Mouse (Mus musculus): ENCODE measurements around the gene Best3. TPM values are rescaled to one million over a fixed set of nuclear protein-coding genes. Genes with fewer than 3 reads are reported as not detected.
A peak's percentile ranks its signal among the peaks of the same experiment; 100 is the strongest.

Best3 gene
- polyA plus RNA-seq, 2 experiments, result not detected

DNA sequence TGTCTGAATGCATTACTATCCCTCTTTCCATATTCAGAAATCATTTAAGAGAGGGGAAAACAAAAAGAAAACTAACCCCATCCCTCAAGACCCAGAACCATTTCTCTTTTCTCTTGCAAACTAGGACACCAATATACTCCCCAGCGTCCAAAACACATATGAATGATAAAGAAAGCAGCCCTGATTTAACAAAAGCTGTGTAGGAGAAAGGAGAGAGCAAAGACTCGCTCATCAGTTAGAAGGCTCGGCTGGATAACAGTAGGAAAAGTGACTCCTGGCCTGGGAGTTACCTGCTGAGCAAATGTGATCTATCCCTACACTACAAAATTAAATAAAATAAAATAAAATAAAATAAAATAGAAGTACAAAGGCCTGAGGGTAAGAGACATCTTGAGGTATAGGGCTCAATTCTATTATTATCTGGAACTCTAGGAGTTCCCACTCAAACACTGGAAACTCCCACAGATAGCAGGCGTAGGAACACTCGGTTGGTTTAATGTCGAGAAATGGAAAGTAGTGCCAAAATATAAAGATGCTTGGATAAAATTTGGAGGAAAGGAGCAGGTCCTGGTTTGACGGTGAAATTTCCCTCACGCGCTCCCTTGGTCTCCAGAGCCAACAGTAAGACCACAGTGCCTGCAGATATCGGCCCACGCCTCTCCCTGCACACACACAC is 29.5 kb upstream of the Best3 start:
- no peaks in the 10 kb centered on the region for H3K36me3 ChIP-seq (replicated peaks; ENCODE audit: control insufficient read depth, insufficient read depth, low read depth)
- TF ChIP-seq CTCF (IDR thresholded peaks at IDR 0.05; ENCODE audit: low read depth) (no peak), EP300 (IDR thresholded peaks at IDR 0.05; ENCODE audit: low read depth) (no peak)
- H3K9ac ChIP-seq (replicated peaks), result no peak overlapping the region
- no peaks in the 10 kb centered on the region for H3K4me1 ChIP-seq (replicated peaks; ENCODE audit: control insufficient read depth in 2 of 2, insufficient read depth in 2 of 2, low read length in 1 of 2)
- no peaks in the 10 kb centered on the region for H3K27me3 ChIP-seq (ENCODE audit: control insufficient read depth, insufficient read depth, low read length)
- H3K27ac ChIP-seq, result no peak overlapping the region
- H3K9me3 ChIP-seq (ENCODE audit: control insufficient read depth, low read length), result no peaks in the 10 kb centered on the region
- ATAC-seq (ENCODE audit: insufficient read depth), result no peak
- no peak overlapping the region for H3K4me3 ChIP-seq (ENCODE audit: insufficient read depth in 1 of 2, low read depth in 2 of 2, low read length in 2 of 2)
- WGBS (ENCODE audit: insufficient replicate concordance), result 82% methylated on average over 11 of the region's 11 CpGs
- DNase-seq (ENCODE audit: low read depth in 3 of 3, low spot score in 3 of 3), result no peak
- H3K4me2 ChIP-seq (ENCODE audit: low read depth), result no peak overlapping the region

DNA sequence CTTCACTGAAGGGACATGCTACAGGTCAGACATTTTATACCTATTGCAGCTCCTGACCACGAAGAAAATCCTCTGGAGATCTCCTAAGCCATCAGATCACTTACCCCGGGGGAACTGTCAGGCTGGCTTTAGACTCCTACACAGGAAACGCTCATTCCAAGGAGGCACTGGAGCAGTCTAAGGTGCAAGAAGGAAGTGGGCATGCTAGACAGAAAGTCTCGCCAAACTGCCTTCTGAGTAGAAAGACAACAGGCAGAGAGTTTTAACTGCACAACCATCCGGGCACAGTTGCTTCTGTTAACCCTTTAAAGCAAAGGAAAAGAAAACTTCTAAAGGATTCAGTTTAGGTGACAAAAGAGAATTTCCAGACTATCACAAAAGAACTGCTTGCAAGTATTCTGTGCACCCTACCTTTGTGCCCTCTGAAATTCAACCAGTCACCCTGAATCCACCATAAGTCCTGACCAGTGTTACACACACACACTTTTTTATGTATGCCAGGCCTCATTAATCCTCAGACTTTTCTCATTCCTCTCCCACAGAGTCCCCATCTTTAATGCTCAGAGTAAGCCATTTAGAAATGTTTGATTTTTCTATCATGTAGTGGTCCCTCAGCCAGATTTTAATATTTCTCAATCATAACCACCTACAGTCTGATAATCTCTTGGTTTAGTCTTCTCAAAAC is 28.1 kb upstream of the Best3 start:
- Histone ChIP-seq H3K4me2 (ENCODE audit: low read depth) (no peak overlapping the region), H3K9ac (replicated peaks) (no peak overlapping the region), H3K4me1 (replicated peaks; ENCODE audit: control insufficient read depth in 2 of 2, insufficient read depth in 2 of 2, low read length in 1 of 2) (no peaks in the 10 kb centered on the region), H3K4me3 (ENCODE audit: insufficient read depth in 1 of 2, low read depth in 2 of 2, low read length in 2 of 2) (no peak overlapping the region), H3K27me3 (ENCODE audit: control insufficient read depth, insufficient read depth, low read length) (no peaks in the 10 kb centered on the region), H3K27ac (no peak overlapping the region), H3K36me3 (replicated peaks; ENCODE audit: control insufficient read depth, insufficient read depth, low read depth) (no peaks in the 10 kb centered on the region), H3K9me3 (ENCODE audit: control insufficient read depth, low read length) (no peaks in the 10 kb centered on the region)
- ATAC-seq (ENCODE audit: insufficient read depth) (no peak), DNase-seq (ENCODE audit: low read depth in 3 of 3, low spot score in 3 of 3) (no peak)
- no peak for TF ChIP-seq CTCF (IDR thresholded peaks at IDR 0.05; ENCODE audit: low read depth)
- TF ChIP-seq EP300 (IDR thresholded peaks at IDR 0.05; ENCODE audit: low read depth), result no peak
- WGBS (ENCODE audit: insufficient replicate concordance), result 17% methylated on average over 5 of the region's 5 CpGs

DNA sequence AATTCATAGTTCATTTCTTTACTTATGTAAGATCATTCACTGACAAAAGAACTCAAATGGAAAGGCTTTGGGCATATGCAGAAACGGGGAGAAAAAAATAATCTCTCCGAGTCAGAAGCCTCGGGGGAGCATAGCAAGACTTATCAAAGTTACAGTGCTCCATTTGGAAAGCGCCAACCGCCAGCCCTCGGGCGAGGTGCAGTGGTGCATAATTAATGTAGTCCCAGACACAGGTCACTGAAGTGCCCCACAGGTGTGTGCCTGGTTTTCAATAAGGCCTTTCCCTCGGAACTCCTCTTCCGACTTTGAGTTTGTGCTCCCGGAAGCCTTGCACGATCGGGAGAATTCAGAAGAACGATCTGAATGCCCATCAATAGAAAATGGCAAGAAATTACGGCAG is 24.0 kb upstream of the Best3 start:
- H3K4me3 ChIP-seq (ENCODE audit: insufficient read depth in 1 of 2, low read depth in 2 of 2, low read length in 2 of 2), result no peak overlapping the region
- no peak overlapping the region for H3K4me2 ChIP-seq (ENCODE audit: low read depth)
- DNase-seq (ENCODE audit: low read depth in 3 of 3, low spot score in 3 of 3) (no peak), ATAC-seq (ENCODE audit: insufficient read depth) (no peak)
- no peaks in the 10 kb centered on the region for H3K4me1 ChIP-seq (replicated peaks; ENCODE audit: control insufficient read depth in 2 of 2, insufficient read depth in 2 of 2, low read length in 1 of 2)
- no peaks in the 10 kb centered on the region for H3K9me3 ChIP-seq (ENCODE audit: control insufficient read depth, low read length)
- no peaks in the 10 kb centered on the region for H3K36me3 ChIP-seq (replicated peaks; ENCODE audit: control insufficient read depth, insufficient read depth, low read depth)
- no peaks in the 10 kb centered on the region for H3K27me3 ChIP-seq (ENCODE audit: control insufficient read depth, insufficient read depth, low read length)
- 73% methylated on average over 14 of the region's 14 CpGs for WGBS (ENCODE audit: insufficient replicate concordance)
- H3K9ac ChIP-seq (replicated peaks), result no peak overlapping the region
- TF ChIP-seq CTCF (IDR thresholded peaks at IDR 0.05; ENCODE audit: low read depth), result no peak
- TF ChIP-seq EP300 (IDR thresholded peaks at IDR 0.05; ENCODE audit: low read depth), result no peak
- no peak overlapping the region for H3K27ac ChIP-seq

GRCm38 (mm10) chr10:116962803-116963202 is 23.3 kb upstream of the Best3 start:
- TF ChIP-seq CTCF (IDR thresholded peaks at IDR 0.05; ENCODE audit: low read depth) (peak; percentile 26; the same call in 1 of the 2 replicates), EP300 (IDR thresholded peaks at IDR 0.05; ENCODE audit: low read depth) (no peak)
- Histone ChIP-seq H3K9me3 (ENCODE audit: control insufficient read depth, low read length) (no peaks in the 10 kb centered on the region), H3K4me1 (replicated peaks; ENCODE audit: control insufficient read depth in 2 of 2, insufficient read depth in 2 of 2, low read length in 1 of 2) (no peaks in the 10 kb centered on the region), H3K4me2 (ENCODE audit: low read depth) (no peak overlapping the region), H3K27ac (no peak overlapping the region), H3K9ac (replicated peaks) (no peak overlapping the region), H3K4me3 (ENCODE audit: insufficient read depth in 1 of 2, low read depth in 2 of 2, low read length in 2 of 2) (no peak overlapping the region), H3K27me3 (ENCODE audit: control insufficient read depth, insufficient read depth, low read length) (no peaks in the 10 kb centered on the region), H3K36me3 (replicated peaks; ENCODE audit: control insufficient read depth, insufficient read depth, low read depth) (no peaks in the 10 kb centered on the region)
- no peak for ATAC-seq (ENCODE audit: insufficient read depth)
- no peak for DNase-seq (ENCODE audit: low read depth in 3 of 3, low spot score in 3 of 3)
- WGBS (ENCODE audit: insufficient replicate concordance), result 48% methylated on average over 17 of the region's 17 CpGs

DNA sequence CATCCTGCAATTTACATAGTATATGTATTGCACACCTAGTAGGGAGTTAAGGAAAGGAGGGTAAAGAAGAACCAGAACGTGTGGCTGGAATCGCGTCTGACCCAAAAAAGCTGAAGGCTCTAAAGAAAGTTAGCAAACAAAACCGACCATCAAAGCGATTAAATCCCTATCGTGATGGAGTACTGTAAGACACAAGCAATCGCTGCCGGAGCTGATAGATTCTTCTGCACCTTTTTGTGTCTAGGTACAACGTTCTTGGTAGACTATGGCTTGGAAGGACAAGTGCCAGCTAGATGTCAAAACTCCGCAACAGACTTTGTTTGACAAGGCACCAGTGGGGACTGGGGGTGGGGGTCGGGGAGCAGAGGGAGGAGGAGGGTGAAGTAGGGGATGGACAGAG is 22.0 kb upstream of the Best3 start:
- no peak overlapping the region for H3K27ac ChIP-seq
- H3K9me3 ChIP-seq (ENCODE audit: control insufficient read depth, low read length), result no peaks in the 10 kb centered on the region
- no peak overlapping the region for H3K4me2 ChIP-seq (ENCODE audit: low read depth)
- no peaks in the 10 kb centered on the region for H3K27me3 ChIP-seq (ENCODE audit: control insufficient read depth, insufficient read depth, low read length)
- WGBS (ENCODE audit: insufficient replicate concordance), result 67% methylated on average over 11 of the region's 11 CpGs
- DNase-seq (ENCODE audit: low read depth in 3 of 3, low spot score in 3 of 3), result no peak
- H3K4me1 ChIP-seq (replicated peaks; ENCODE audit: control insufficient read depth in 2 of 2, insufficient read depth in 2 of 2, low read length in 1 of 2), result no peaks in the 10 kb centered on the region
- no peak overlapping the region for H3K9ac ChIP-seq (replicated peaks)
- H3K36me3 ChIP-seq (replicated peaks; ENCODE audit: control insufficient read depth, insufficient read depth, low read depth), result no peaks in the 10 kb centered on the region
- H3K4me3 ChIP-seq (ENCODE audit: insufficient read depth in 1 of 2, low read depth in 2 of 2, low read length in 2 of 2), result no peak overlapping the region
- TF ChIP-seq EP300 (IDR thresholded peaks at IDR 0.05; ENCODE audit: low read depth), result no peak
- no peak for TF ChIP-seq CTCF (IDR thresholded peaks at IDR 0.05; ENCODE audit: low read depth)
- no peak for ATAC-seq (ENCODE audit: insufficient read depth)

Measured in liver, embryonic 14.5 days (tissue).